9 mouse cellular contexts compared by ENCODE assay signal in the genomic region with DNA sequence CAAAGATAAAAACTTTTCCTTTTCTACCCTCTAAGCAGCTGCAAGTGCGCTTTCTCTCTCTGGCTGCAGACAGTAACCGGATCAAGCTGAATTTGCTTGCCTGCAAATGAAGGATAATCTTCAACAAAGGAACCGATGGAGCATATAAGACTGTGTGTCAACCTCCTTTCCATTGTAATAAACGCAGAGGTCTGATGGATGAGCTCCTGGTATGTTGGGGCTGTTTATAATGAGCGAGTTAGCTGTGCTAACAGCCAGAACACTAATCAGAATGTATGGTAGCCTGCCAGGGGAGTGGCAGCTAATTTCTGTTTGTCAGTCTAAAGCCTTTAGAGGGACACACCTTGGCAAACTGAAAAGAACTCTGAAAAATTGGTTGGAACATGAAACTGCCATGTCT.
DNase-seq lines count a peak whose midpoint lies in the region; ATAC-seq and TF ChIP-seq lines count a peak whose summit lies in the region.
"Had no signal": no experiment of that assay in that cellular context is flagged by ENCODE, and none has a peak within 500 bp of the region (broad histone marks: within the 10 kb centered on the region; RNA-seq: fewer than 3 reads in every experiment).

No protein-coding gene starts in this region.

- no peak overlapping the region for H3K4me3 ChIP-seq in hindbrain, embryonic 15.5 days
- H3K4me3 ChIP-seq in layer of hippocampus, adult 2 months = no peak overlapping the region
- H3K4me3 ChIP-seq: liver, embryonic 12.5 days had no signal

- H3K9me3 ChIP-seq in hindbrain, embryonic 15.5 days = no peaks in the 10 kb centered on the region
- H3K9me3 ChIP-seq: liver, embryonic 12.5 days had no signal

- 0 out of 2 replicates have a peak, but pooled peaks cover 2% of the 10 kb centered on the region for H3K27me3 ChIP-seq in hindbrain, embryonic 15.5 days
- H3K27me3 ChIP-seq: liver, embryonic 12.5 days had no signal

- no peaks in the 10 kb centered on the region for H3K4me1 ChIP-seq in hindbrain, embryonic 15.5 days (replicated peaks)
- H3K4me1 ChIP-seq: liver, embryonic 12.5 days had no signal

- no peaks in the 10 kb centered on the region for H3K36me3 ChIP-seq in hindbrain, embryonic 15.5 days
- H3K36me3 ChIP-seq: liver, embryonic 12.5 days had no signal

- peak; percentile 30 for DNase-seq in left cerebral cortex, postnatal 4 days
- no peak for DNase-seq in left cerebral cortex, adult 18-20 months (ENCODE audit: low spot score in 2 of 2)
- peak; percentile 57 for DNase-seq in embryo, embryonic 10.5 days (ENCODE audit: low spot score)
- DNase-seq in retina, postnatal 1 day = peak; percentile 95
- no peak for DNase-seq in layer of hippocampus, adult 2 months (ENCODE audit: low spot score in 2 of 2)

- H3K9ac ChIP-seq in hindbrain, embryonic 15.5 days = no peak overlapping the region
- H3K9ac ChIP-seq: liver, embryonic 12.5 days had no signal

- intact Hi-C loops in left cerebral cortex, postnatal 4 days (cut with DNase I) = no loop called here

- 13% methylated on average over 5 of the region's 5 CpGs for WGBS in hindbrain, embryonic 15.5 days

- TF ChIP-seq CTCF in layer of hippocampus, adult 2 months (conservative IDR thresholded peaks at IDR 0.05) = no peak

- peak overlapping the region; percentile 38; the same call in 1 of the 2 replicates for H3K27ac ChIP-seq in hindbrain, embryonic 15.5 days (replicated peaks)
- no peak overlapping the region for H3K27ac ChIP-seq in layer of hippocampus, adult 2 months
- H3K27ac ChIP-seq: liver, embryonic 12.5 days had no signal

- ATAC-seq in hindbrain, embryonic 15.5 days (ENCODE audit: low FRiP score, low read depth) = peak; percentile 89
- no peak for ATAC-seq in megakaryocyte progenitor cell, adult 5-6 weeks (replicated peaks; ENCODE audit: poor library complexity)
- ATAC-seq: liver, embryonic 12.5 days had no signal

- H3K4me2 ChIP-seq in hindbrain, embryonic 15.5 days = no peak overlapping the region
- H3K4me2 ChIP-seq: heart, embryonic 11.5 days; liver, embryonic 12.5 days had no signal

Comparison
In these comparisons a context has a peak if more than half of its experiments do, and no peak if none do; other contexts are left out.
1. DNase-seq: peak in left cerebral cortex, postnatal 4 days (single experiment), embryo, embryonic 10.5 days (single experiment) and retina, postnatal 1 day (single experiment); none in left cerebral cortex, adult 18-20 months (0 of 2) and layer of hippocampus, adult 2 months (0 of 2).